Comparison of ENCODE assay signal across 8 mouse cellular contexts in genomic region chr4:133755861-133756371, GRCm38 (mm10). TPM values are rescaled to one million over a fixed set of nuclear protein-coding genes. Genes with fewer than 3 reads are reported as not detected.
DNase-seq lines count a peak whose midpoint lies in the region; ATAC-seq and TF ChIP-seq lines count a peak whose summit lies in the region.

No protein-coding gene starts in this region.

- peak overlapping the region; percentile 98 for H3K4me2 ChIP-seq in forebrain, embryonic 13.5 days
- peak overlapping the region; percentile 76 for H3K4me2 ChIP-seq in liver, embryonic 14.5 days (ENCODE audit: low read depth)

- no peaks in the 10 kb centered on the region for H3K36me3 ChIP-seq in forebrain, embryonic 13.5 days (ENCODE audit: poor library complexity, severe bottlenecking)
- no peaks in the 10 kb centered on the region for H3K36me3 ChIP-seq in liver, embryonic 14.5 days (replicated peaks; ENCODE audit: control insufficient read depth, insufficient read depth, low read depth)

- H3K9ac ChIP-seq in forebrain, embryonic 13.5 days: peak overlapping the region; percentile 100
- peak overlapping the region; percentile 99 for H3K9ac ChIP-seq in liver, embryonic 14.5 days (replicated peaks)

- H3K4me1 ChIP-seq in lung, adult 2 months (ENCODE audit: control insufficient read depth, insufficient read depth, low read length): peaks cover 7% of the 10 kb centered on the region; the same call in 1 of the 2 replicates
- peaks cover 2% of the 10 kb centered on the region; the same call in 1 of the 2 replicates for H3K4me1 ChIP-seq in bone marrow, adult 2 months (ENCODE audit: control insufficient read depth, insufficient read depth, low read length)
- peaks cover 33% of the 10 kb centered on the region for H3K4me1 ChIP-seq in forebrain, embryonic 13.5 days
- peaks cover 18 to 24% of the 10 kb centered on the region in 2 experiments for H3K4me1 ChIP-seq in liver, embryonic 14.5 days (replicated peaks; ENCODE audit: control insufficient read depth in 2 of 2, insufficient read depth in 2 of 2, low read length in 1 of 2)

- no peak for TF ChIP-seq CTCF in lung, adult 2 months (IDR thresholded peaks at IDR 0.05; ENCODE audit: insufficient read depth, low read length)
- TF ChIP-seq CTCF in bone marrow, adult 2 months (IDR thresholded peaks at IDR 0.05; ENCODE audit: control insufficient read depth, insufficient read depth, low read length): no peak
- TF ChIP-seq CTCF in liver, embryonic 14.5 days (IDR thresholded peaks at IDR 0.05; ENCODE audit: low read depth): no peak

- TF ChIP-seq EP300 in liver, embryonic 14.5 days (IDR thresholded peaks at IDR 0.05; ENCODE audit: low read depth): no peak

- H3K9me3 ChIP-seq in forebrain, embryonic 13.5 days (replicated peaks): no peaks in the 10 kb centered on the region
- no peaks in the 10 kb centered on the region for H3K9me3 ChIP-seq in liver, embryonic 14.5 days (ENCODE audit: control insufficient read depth, low read length)

- WGBS in lung, adult 2 months: 20% methylated on average over 11 of the region's 11 CpGs
- WGBS in bone marrow, adult 2 months: 11% methylated on average over 11 of the region's 11 CpGs
- under 1% methylated on average over 11 of the region's 11 CpGs for WGBS in forebrain, embryonic 13.5 days
- 9% methylated on average over 11 of the region's 11 CpGs for WGBS in liver, embryonic 14.5 days (ENCODE audit: insufficient replicate concordance)

- no peaks in the 10 kb centered on the region for H3K27me3 ChIP-seq in forebrain, embryonic 13.5 days
- no peaks in the 10 kb centered on the region for H3K27me3 ChIP-seq in liver, embryonic 14.5 days (ENCODE audit: control insufficient read depth, insufficient read depth, low read length)

- no peak for TF ChIP-seq POLR2A in lung, adult 2 months (IDR thresholded peaks at IDR 0.05; ENCODE audit: borderline replicate concordance, extremely low read depth, low read depth, low read length)
- TF ChIP-seq POLR2A in bone marrow, adult 2 months (IDR thresholded peaks at IDR 0.05; ENCODE audit: borderline replicate concordance, control insufficient read depth, low read depth, low read length): no peak

- peak overlapping the region; percentile 23; the same call in 1 of the 2 replicates for H3K27ac ChIP-seq in bone marrow, adult 2 months (ENCODE audit: control insufficient read depth, insufficient read depth, low read depth, low read length, poor library complexity)
- peak overlapping the region; percentile 100 for H3K27ac ChIP-seq in forebrain, embryonic 13.5 days
- H3K27ac ChIP-seq in liver, embryonic 14.5 days: peak overlapping the region; percentile 94

- ATAC-seq in forebrain, embryonic 13.5 days: no peak
- ATAC-seq in liver, embryonic 14.5 days (ENCODE audit: insufficient read depth): no peak

- no peak for DNase-seq in lung, adult 2 months
- DNase-seq in lung, postnatal 25 days (ENCODE audit: low spot score): no peak
- no peak for DNase-seq in liver, embryonic 14.5 days (ENCODE audit: low read depth in 3 of 3, low spot score in 3 of 3)
- DNase-seq in frontal cortex, postnatal 36 days (ENCODE audit: low spot score in 2 of 2): no peak
- DNase-seq in gastrocnemius, postnatal 4 days (ENCODE audit: low spot score in 2 of 2): no peak
- DNase-seq in right cerebral cortex, postnatal 14 days: no peak

- peak overlapping the region; percentile 59 for H3K4me3 ChIP-seq in lung, adult 2 months (replicated peaks; ENCODE audit: extremely low read depth, low read depth, low read length)
- peak overlapping the region; percentile 86 for H3K4me3 ChIP-seq in bone marrow, adult 2 months (replicated peaks; ENCODE audit: control insufficient read depth, low read depth, low read length)
- peak overlapping the region; percentile 100 for H3K4me3 ChIP-seq in forebrain, embryonic 13.5 days
- peak overlapping the region; percentile 80 to 90 for H3K4me3 ChIP-seq in liver, embryonic 14.5 days (ENCODE audit: insufficient read depth in 1 of 2, low read depth in 2 of 2, low read length in 2 of 2)

RNA-seq across cellular contexts. Expression of gene Arid1a, which starts 0.7 kb away (rescaled TPM):
- polyA plus RNA-seq in lung, adult 2 months (2012; rRNA removed): 68.3 and 77.3 TPM in 2 replicates
- polyA plus RNA-seq in bone marrow, adult 2 months (2011; ENCODE audit: insufficient read depth, insufficient read length, low replicate concordance, missing spikeins): 38.2 and 76.0 TPM in 2 replicates
- polyA plus RNA-seq in forebrain, embryonic 13.5 days (2015; fragmentation: Nextera tagmentation; extraction: Ambion mirVana): 44.7 and 48.9 TPM in 2 replicates
- 11.9 and 12.0 TPM in 2 replicates for polyA plus RNA-seq in liver, embryonic 14.5 days (2012; rRNA removed)
- 7.4 and 7.8 TPM in 2 replicates for polyA plus RNA-seq in liver, embryonic 14.5 days (2014; fragmentation: Nextera tagmentation; extraction: Ambion mirVana)
- total RNA-seq in gastrocnemius, postnatal 4 days (2021): 10 to 100 TPM; 55.0 to 55.5 TPM

Comparison
In these comparisons a context has a peak if more than half of its experiments do, and no peak if none do; other contexts are left out.
1. H3K27ac ChIP-seq: peak in every context shown above with its lines; median percentile 100 in forebrain, embryonic 13.5 days; 94 in liver, embryonic 14.5 days; 23 in bone marrow, adult 2 months.